Mouse (Mus musculus): Measurements from ENCODE around the gene Cebpe. TPM values are rescaled to one million over a fixed set of nuclear protein-coding genes. Genes with fewer than 3 reads are reported as not detected.

Cebpe gene
- polyA plus RNA-seq, 1 experiment from 2014 or later: not detected

DNA sequence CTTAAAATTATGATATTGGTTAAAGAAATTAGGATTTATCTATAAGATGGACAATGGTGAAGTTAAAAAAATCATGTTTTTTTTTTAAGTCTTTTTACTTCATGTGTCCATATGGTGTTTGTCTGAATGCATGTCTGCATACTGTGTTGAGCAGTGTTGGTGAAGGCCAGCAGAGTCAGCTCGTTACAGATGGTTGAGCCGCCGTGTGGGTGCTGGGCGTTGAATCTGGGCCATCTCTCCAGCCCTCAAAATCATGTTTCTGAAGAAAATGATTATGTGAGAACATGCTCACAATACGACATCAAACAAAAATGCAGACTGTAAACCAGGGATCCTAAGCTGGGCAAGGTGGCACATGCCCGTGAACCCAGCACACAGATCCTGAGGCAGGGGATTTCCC lies 18.3 kb upstream of the Cebpe start:
- no peak overlapping the region for H3K9ac ChIP-seq (ENCODE audit: low read depth, low read length)
- 94% methylated on average over 6 of the region's 6 CpGs for WGBS
- ATAC-seq (ENCODE audit: low FRiP score): no peak
- no peaks in the 10 kb centered on the region for H3K27me3 ChIP-seq (ENCODE audit: control insufficient read depth, insufficient read depth, low read length)
- no peaks in the 10 kb centered on the region for H3K9me3 ChIP-seq (ENCODE audit: control insufficient read depth, low read length)
- no peaks in the 10 kb centered on the region for H3K36me3 ChIP-seq (ENCODE audit: control insufficient read depth, insufficient read depth, low read length)
- H3K4me3 ChIP-seq (ENCODE audit: low read depth, low read length): no peak overlapping the region
- no peak overlapping the region for H3K4me2 ChIP-seq (replicated peaks; ENCODE audit: low read depth, low read length)
- no peaks in the 10 kb centered on the region for H3K4me1 ChIP-seq (replicated peaks; ENCODE audit: control insufficient read depth, insufficient read depth, low read length)
- H3K27ac ChIP-seq (ENCODE audit: low read depth, low read length): no peak overlapping the region
- no peak for DNase-seq (ENCODE audit: low spot score)

DNA sequence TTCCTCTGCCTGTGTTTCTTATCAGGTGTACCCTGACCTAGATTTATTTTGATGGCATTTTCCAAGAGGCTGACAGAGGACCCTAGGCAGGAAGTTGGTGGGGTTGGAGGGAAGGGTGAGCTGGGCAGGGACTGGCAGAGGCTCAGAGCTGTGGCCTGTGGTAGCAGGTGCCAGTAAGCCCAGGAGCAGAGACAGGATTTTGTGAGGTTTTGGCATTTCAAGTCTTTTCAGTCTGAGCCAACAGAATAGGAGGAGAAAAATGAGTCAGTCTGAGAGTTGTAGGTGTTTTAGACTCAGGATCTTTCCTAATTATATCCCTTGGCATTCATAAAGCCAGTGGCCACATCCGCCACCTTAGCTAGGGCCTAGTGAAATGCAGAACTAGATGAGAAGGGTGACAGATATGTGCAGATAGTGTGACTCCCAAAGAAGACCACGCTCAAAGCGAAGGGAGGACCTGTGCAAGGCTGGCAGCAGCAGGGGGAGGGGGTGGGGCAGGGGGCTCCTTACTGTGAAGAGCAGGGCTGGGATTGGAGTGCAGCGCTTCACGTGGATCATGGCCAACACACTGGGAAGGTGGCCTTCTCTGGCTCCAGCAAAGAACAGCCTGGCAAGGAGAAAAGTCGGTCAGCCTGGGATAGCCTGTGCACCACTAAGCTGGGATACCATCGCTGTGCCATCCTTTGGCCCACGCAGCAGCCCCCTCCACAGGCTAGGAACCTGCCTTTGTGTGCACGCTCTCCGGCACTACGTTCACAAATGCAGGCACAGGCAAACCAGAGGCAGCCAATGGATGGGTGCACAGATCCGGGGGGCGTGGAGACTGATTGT lies 17.1 kb upstream of the Cebpe start:
- H3K27ac ChIP-seq (ENCODE audit: low read depth, low read length): no peak overlapping the region
- no peak overlapping the region for H3K9ac ChIP-seq (ENCODE audit: low read depth, low read length)
- DNase-seq (ENCODE audit: low spot score) (no peak), ATAC-seq (ENCODE audit: low FRiP score) (no peak)
- no peak overlapping the region for H3K4me3 ChIP-seq (ENCODE audit: low read depth, low read length)
- H3K9me3 ChIP-seq (ENCODE audit: control insufficient read depth, low read length): no peaks in the 10 kb centered on the region
- no peaks in the 10 kb centered on the region for H3K36me3 ChIP-seq (ENCODE audit: control insufficient read depth, insufficient read depth, low read length)
- H3K27me3 ChIP-seq (ENCODE audit: control insufficient read depth, insufficient read depth, low read length): no peaks in the 10 kb centered on the region
- no peak overlapping the region for H3K4me2 ChIP-seq (replicated peaks; ENCODE audit: low read depth, low read length)
- no peaks in the 10 kb centered on the region for H3K4me1 ChIP-seq (replicated peaks; ENCODE audit: control insufficient read depth, insufficient read depth, low read length)
- 61% methylated on average over 13 of the region's 13 CpGs for WGBS

GRCm38 (mm10) chr14:54727565-54727964 lies 15.6 kb upstream of the Cebpe start:
- no peak for DNase-seq (ENCODE audit: low spot score)
- H3K27ac ChIP-seq (ENCODE audit: low read depth, low read length): no peak overlapping the region
- H3K4me2 ChIP-seq (replicated peaks; ENCODE audit: low read depth, low read length): no peak overlapping the region
- WGBS: 74% methylated on average over 5 of the region's 5 CpGs
- no peak for ATAC-seq (ENCODE audit: low FRiP score)
- H3K9ac ChIP-seq (ENCODE audit: low read depth, low read length): no peak overlapping the region
- H3K4me3 ChIP-seq (ENCODE audit: low read depth, low read length): no peak overlapping the region
- H3K4me1 ChIP-seq (replicated peaks; ENCODE audit: control insufficient read depth, insufficient read depth, low read length): no peaks in the 10 kb centered on the region
- no peaks in the 10 kb centered on the region for H3K9me3 ChIP-seq (ENCODE audit: control insufficient read depth, low read length)
- H3K36me3 ChIP-seq (ENCODE audit: control insufficient read depth, insufficient read depth, low read length): no peaks in the 10 kb centered on the region
- H3K27me3 ChIP-seq (ENCODE audit: control insufficient read depth, insufficient read depth, low read length): no peaks in the 10 kb centered on the region

GRCm38 (mm10) chr14:54724049-54724448 lies 12.1 kb upstream of the Cebpe start:
- 89% methylated on average over 6 of the region's 6 CpGs for WGBS
- Histone ChIP-seq H3K36me3 (ENCODE audit: control insufficient read depth, insufficient read depth, low read length) (no peaks in the 10 kb centered on the region), H3K4me3 (ENCODE audit: low read depth, low read length) (no peak overlapping the region), H3K27ac (ENCODE audit: low read depth, low read length) (no peak overlapping the region), H3K27me3 (ENCODE audit: control insufficient read depth, insufficient read depth, low read length) (no peaks in the 10 kb centered on the region), H3K9me3 (ENCODE audit: control insufficient read depth, low read length) (no peaks in the 10 kb centered on the region), H3K9ac (ENCODE audit: low read depth, low read length) (no peak overlapping the region), H3K4me1 (replicated peaks; ENCODE audit: control insufficient read depth, insufficient read depth, low read length) (no peaks in the 10 kb centered on the region), H3K4me2 (replicated peaks; ENCODE audit: low read depth, low read length) (no peak overlapping the region)
- DNase-seq (ENCODE audit: low spot score): no peak
- no peak for ATAC-seq (ENCODE audit: low FRiP score)

DNA sequence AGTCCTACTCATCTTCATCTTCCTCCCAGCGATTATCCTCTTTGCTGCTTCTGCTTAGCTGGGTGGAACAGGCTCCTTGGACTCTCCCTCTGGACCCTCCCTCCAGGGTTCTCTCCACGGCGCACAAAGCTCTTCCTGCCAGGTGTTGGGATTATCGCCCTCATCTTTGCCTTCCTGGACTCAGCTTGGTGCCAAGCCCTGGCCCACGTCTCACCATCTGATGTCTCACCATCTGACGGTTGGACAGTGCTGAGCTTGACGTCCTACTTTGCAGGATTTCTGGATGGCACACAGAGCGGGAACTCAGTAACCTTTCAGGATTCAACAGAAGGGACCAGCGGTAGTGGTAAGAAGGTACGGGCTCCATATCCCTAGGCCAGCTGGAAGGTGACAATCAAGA lies 9.7 kb upstream of the Cebpe start:
- Histone ChIP-seq H3K27ac (ENCODE audit: low read depth, low read length) (no peak overlapping the region), H3K36me3 (ENCODE audit: control insufficient read depth, insufficient read depth, low read length) (no peaks in the 10 kb centered on the region), H3K4me1 (replicated peaks; ENCODE audit: control insufficient read depth, insufficient read depth, low read length) (no peaks in the 10 kb centered on the region), H3K4me3 (ENCODE audit: low read depth, low read length) (no peak overlapping the region), H3K9ac (ENCODE audit: low read depth, low read length) (no peak overlapping the region), H3K4me2 (replicated peaks; ENCODE audit: low read depth, low read length) (no peak overlapping the region), H3K27me3 (ENCODE audit: control insufficient read depth, insufficient read depth, low read length) (no peaks in the 10 kb centered on the region), H3K9me3 (ENCODE audit: control insufficient read depth, low read length) (no peaks in the 10 kb centered on the region)
- no peak for DNase-seq (ENCODE audit: low spot score)
- no peak for ATAC-seq (ENCODE audit: low FRiP score)
- WGBS: 82% methylated on average over 10 of the region's 10 CpGs

DNA sequence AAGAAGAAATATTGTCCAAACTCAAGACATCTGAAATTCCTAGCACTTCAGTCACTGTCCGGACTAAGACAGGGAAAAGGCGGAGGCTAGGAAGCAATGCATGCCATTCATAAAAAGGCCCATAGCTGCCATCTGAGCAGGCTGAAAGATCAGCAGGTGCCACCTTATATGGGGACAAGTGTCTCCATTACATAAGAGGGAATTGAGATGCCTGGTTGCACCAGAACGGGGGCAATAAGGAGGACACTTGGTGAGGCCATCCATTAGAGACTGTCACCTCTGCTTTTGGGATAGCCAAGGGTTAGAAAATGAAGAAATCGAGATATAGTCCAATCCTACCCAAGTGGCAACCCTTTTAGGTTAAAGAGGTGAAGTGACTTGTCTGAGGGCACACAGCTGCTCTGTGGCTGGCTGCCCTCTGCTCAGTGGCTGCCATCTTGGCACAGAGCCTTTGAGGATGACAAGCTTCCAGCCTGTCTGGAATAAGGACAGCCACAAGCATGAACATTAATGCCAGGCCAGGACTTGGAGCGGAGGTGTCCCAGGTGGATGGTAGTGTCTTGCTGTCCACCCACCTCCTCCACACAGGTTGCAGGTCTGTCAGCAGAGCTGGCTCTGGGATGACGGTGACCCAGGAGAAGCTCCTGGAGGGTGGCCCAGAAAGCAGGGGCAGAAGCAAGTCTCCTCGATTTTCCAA lies 8.8 kb upstream of the Cebpe start:
- no peak overlapping the region for H3K4me3 ChIP-seq (ENCODE audit: low read depth, low read length)
- no peaks in the 10 kb centered on the region for H3K27me3 ChIP-seq (ENCODE audit: control insufficient read depth, insufficient read depth, low read length)
- WGBS: 90% methylated on average over 7 of the region's 7 CpGs
- no peak overlapping the region for H3K9ac ChIP-seq (ENCODE audit: low read depth, low read length)
- H3K27ac ChIP-seq (ENCODE audit: low read depth, low read length): no peak overlapping the region
- no peaks in the 10 kb centered on the region for H3K4me1 ChIP-seq (replicated peaks; ENCODE audit: control insufficient read depth, insufficient read depth, low read length)
- H3K9me3 ChIP-seq (ENCODE audit: control insufficient read depth, low read length): no peaks in the 10 kb centered on the region
- DNase-seq (ENCODE audit: low spot score): no peak
- ATAC-seq (ENCODE audit: low FRiP score): no peak
- H3K36me3 ChIP-seq (ENCODE audit: control insufficient read depth, insufficient read depth, low read length): no peaks in the 10 kb centered on the region
- no peak overlapping the region for H3K4me2 ChIP-seq (replicated peaks; ENCODE audit: low read depth, low read length)

- no peaks in the 10 kb centered on the region for H3K9me3 ChIP-seq (ENCODE audit: control insufficient read depth, low read length)
- no peak for ATAC-seq (ENCODE audit: low FRiP score)
- no peaks in the 10 kb centered on the region for H3K36me3 ChIP-seq (ENCODE audit: control insufficient read depth, insufficient read depth, low read length)
These were observed 8.1 kb upstream of the Cebpe start for GRCm38 (mm10) chr14:54720041-54720440.

GRCm38 (mm10) chr14:54715402-54715801 lies 3.4 kb upstream of the Cebpe start:
- Histone ChIP-seq H3K27ac (ENCODE audit: low read depth, low read length) (no peak overlapping the region), H3K36me3 (ENCODE audit: control insufficient read depth, insufficient read depth, low read length) (no peaks in the 10 kb centered on the region), H3K9ac (ENCODE audit: low read depth, low read length) (no peak overlapping the region), H3K27me3 (ENCODE audit: control insufficient read depth, insufficient read depth, low read length) (peaks cover 2% of the 10 kb centered on the region; the same call in 1 of the 2 replicates), H3K4me1 (replicated peaks; ENCODE audit: control insufficient read depth, insufficient read depth, low read length) (no peaks in the 10 kb centered on the region), H3K9me3 (ENCODE audit: control insufficient read depth, low read length) (no peaks in the 10 kb centered on the region), H3K4me2 (replicated peaks; ENCODE audit: low read depth, low read length) (no peak overlapping the region), H3K4me3 (ENCODE audit: low read depth, low read length) (no peak overlapping the region)
- DNase-seq (ENCODE audit: low spot score): no peak
- WGBS: 72% methylated on average over 1 of the region's 1 CpGs
- no peak for ATAC-seq (ENCODE audit: low FRiP score)

More at GRCm38 (mm10) chr14:54720041-54720440, 8.1 kb upstream of the Cebpe start:
- Histone ChIP-seq H3K9ac (ENCODE audit: low read depth, low read length) (no peak overlapping the region), H3K27ac (ENCODE audit: low read depth, low read length) (no peak overlapping the region), H3K27me3 (ENCODE audit: control insufficient read depth, insufficient read depth, low read length) (no peaks in the 10 kb centered on the region), H3K4me1 (replicated peaks; ENCODE audit: control insufficient read depth, insufficient read depth, low read length) (no peaks in the 10 kb centered on the region), H3K4me3 (ENCODE audit: low read depth, low read length) (no peak overlapping the region), H3K4me2 (replicated peaks; ENCODE audit: low read depth, low read length) (no peak overlapping the region)
- 93% methylated on average over 11 of the region's 11 CpGs for WGBS
- no peak for DNase-seq (ENCODE audit: low spot score)
